Mouse (Mus musculus): Measurements from ENCODE around the gene Snd1.
A peak's percentile ranks its signal among the peaks of the same experiment; 100 is the strongest.

The Snd1 gene

GRCm38 (mm10) chr6:28819509-28820358 lies 344.8 kb downstream of the Snd1 start:
- DNase-seq: no peak

GRCm38 (mm10) chr6:28822296-28822695 lies 347.4 kb downstream of the Snd1 start:
- DNase-seq: no peak

GRCm38 (mm10) chr6:28823375-28823774 lies 348.4 kb downstream of the Snd1 start:
- DNase-seq: no peak

GRCm38 (mm10) chr6:28823802-28824201 lies 348.9 kb downstream of the Snd1 start:
- DNase-seq: no peak

- no peak for DNase-seq
These were observed 351.0 kb downstream of the Snd1 start for GRCm38 (mm10) chr6:28825894-28826293.

GRCm38 (mm10) chr6:28826689-28827389 lies 351.9 kb downstream of the Snd1 start:
- DNase-seq: no peak

GRCm38 (mm10) chr6:28827565-28827964 lies 352.6 kb downstream of the Snd1 start:
- no peak for DNase-seq

- DNase-seq: peak; percentile 37
These were observed 353.7 kb downstream of the Snd1 start for GRCm38 (mm10) chr6:28828593-28828992.

GRCm38 (mm10) chr6:28830306-28830705 lies 355.4 kb downstream of the Snd1 start:
- no peak for DNase-seq

- no peak for DNase-seq
These were observed 356.3 kb downstream of the Snd1 start, which contains the start of gene Lrrc4 for GRCm38 (mm10) chr6:28831011-28831853. Gene Lrrc4 (minus strand): TSS chr6:28831747.

- DNase-seq: peak; percentile 74
These were observed 357.2 kb downstream of the Snd1 start for GRCm38 (mm10) chr6:28831854-28832750.

- peak; percentile 76 for DNase-seq
These were observed 357.9 kb downstream of the Snd1 start for GRCm38 (mm10) chr6:28832751-28833291.

- DNase-seq: peak; percentile 73
These were observed 358.5 kb downstream of the Snd1 start for GRCm38 (mm10) chr6:28833380-28833822.

- peak; percentile 38 for DNase-seq
These were observed 359.1 kb downstream of the Snd1 start for GRCm38 (mm10) chr6:28834046-28834445.

- DNase-seq: no peak
These were observed 361.7 kb downstream of the Snd1 start for GRCm38 (mm10) chr6:28836600-28836999.

GRCm38 (mm10) chr6:28841569-28841968 lies 366.6 kb downstream of the Snd1 start:
- no peak for DNase-seq

GRCm38 (mm10) chr6:28842375-28843276 lies 367.7 kb downstream of the Snd1 start:
- DNase-seq: peak; percentile 64

GRCm38 (mm10) chr6:28845610-28846009 lies 370.7 kb downstream of the Snd1 start:
- peak; percentile 44 for DNase-seq

GRCm38 (mm10) chr6:28847616-28848015 lies 372.7 kb downstream of the Snd1 start:
- no peak for DNase-seq

- no peak for DNase-seq
These were observed 373.4 kb downstream of the Snd1 start for GRCm38 (mm10) chr6:28848285-28848794.
